Mouse (Mus musculus) midbrain, embryonic 10.5 days (tissue): ENCODE data around the gene Spata16. TPM values are rescaled to one million over a fixed set of nuclear protein-coding genes. Genes with fewer than 3 reads are reported as not detected.

Experiments used
- DNase-seq: peaks from one replicate; pipeline ENCODE4 v3.0.0-alpha.2; 2017; ENCODE audit warnings: low spot score
- H3K27ac ChIP-seq: fragments of 300-500 bp; sonication (generic); replicated peaks from 2 replicates; pipeline ENCODE4 v1.5.1; 2016; ENCODE audit warnings: mild to moderate bottlenecking
- H3K27me3 ChIP-seq: fragments of 300-500 bp; sonication (generic); 2 replicates; pipeline ENCODE4 v1.6.1; 2016; ENCODE audit warnings: low read depth, mild to moderate bottlenecking; ENCODE audit not compliant: poor library complexity, severe bottlenecking
- H3K36me3 ChIP-seq: fragments of 300-500 bp; sonication (generic); 2 replicates; pipeline ENCODE4 v1.6.1; 2016; ENCODE audit warnings: mild to moderate bottlenecking, moderate library complexity
- H3K4me1 ChIP-seq: fragments of 300-500 bp; sonication (generic); 2 replicates; pipeline ENCODE4 v1.6.1; 2016
- H3K4me3 ChIP-seq: fragments of 300-500 bp; sonication (generic); 2 replicates; pipeline ENCODE4 v1.5.1; 2016; ENCODE audit warnings: mild to moderate bottlenecking, moderate library complexity
- H3K9me3 ChIP-seq: fragments of 300-500 bp; sonication (generic); replicated peaks from 2 replicates; pipeline ENCODE4 v1.6.1; 2016; ENCODE audit warnings: mild to moderate bottlenecking
- WGBS: fragments of 180-500 bp; shearing (Covaris S2); methylation state at CpG from one replicate; pipeline ENCODE4 v1.1.7; 2016; 5-methylcytosine and 5-hydroxymethylcytosine counted together
- polyA plus RNA-seq: library from polyadenylated mRNA; unstranded; fragments of >200 nt; fragmentation: Nextera tagmentation; extraction: Ambion mirVana; gene quantifications from 2 replicates; pipeline ENCODE4 v1.2.1, GENCODE M21; 2016

Gene Spata16
- polyA plus RNA-seq, 1 experiment from 2014 or later: not detected

DNA sequence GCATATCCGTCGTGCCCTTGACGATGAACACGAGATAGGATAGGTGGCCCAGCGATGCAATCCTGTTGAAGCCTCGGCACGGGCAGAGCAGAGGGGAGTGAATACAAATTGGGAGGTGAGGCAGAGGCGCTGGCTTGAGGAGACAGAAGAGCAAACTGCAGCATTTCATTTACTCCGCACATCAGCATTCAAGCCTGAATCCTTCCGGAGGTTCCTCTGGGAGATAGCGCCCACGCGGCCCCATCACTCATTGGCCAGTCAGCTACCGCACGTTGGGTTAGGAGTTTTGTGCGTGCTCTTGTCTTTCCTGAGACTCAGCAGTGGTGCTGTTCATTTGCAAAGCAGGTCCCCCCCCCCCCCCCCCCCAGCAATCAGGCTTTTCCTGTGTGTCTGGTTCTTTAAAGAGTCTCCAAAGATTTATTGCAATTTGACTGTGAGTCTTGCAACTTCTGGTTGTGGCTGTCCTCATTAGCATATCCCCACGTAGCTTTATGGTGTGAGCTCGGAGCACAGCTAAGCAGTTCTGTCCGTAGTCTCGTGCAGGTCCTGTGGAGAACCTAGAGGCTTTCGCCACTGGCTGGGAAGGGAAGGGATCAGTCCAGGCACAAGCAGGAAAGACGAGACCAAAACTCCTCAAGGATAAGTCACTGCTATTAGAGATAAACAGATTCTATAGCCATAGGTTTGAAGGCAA is 299.6 kb downstream of the Spata16 start:
- DNase-seq: no peak
- H3K36me3 ChIP-seq: no peaks in the 10 kb centered on the region
- no peaks in the 10 kb centered on the region for H3K9me3 ChIP-seq
- H3K27me3 ChIP-seq: no peaks in the 10 kb centered on the region
- no peak overlapping the region for H3K27ac ChIP-seq
- H3K4me3 ChIP-seq: no peak overlapping the region
- WGBS: 85% methylated on average over 22 of the region's 22 CpGs
- no peaks in the 10 kb centered on the region for H3K4me1 ChIP-seq

DNA sequence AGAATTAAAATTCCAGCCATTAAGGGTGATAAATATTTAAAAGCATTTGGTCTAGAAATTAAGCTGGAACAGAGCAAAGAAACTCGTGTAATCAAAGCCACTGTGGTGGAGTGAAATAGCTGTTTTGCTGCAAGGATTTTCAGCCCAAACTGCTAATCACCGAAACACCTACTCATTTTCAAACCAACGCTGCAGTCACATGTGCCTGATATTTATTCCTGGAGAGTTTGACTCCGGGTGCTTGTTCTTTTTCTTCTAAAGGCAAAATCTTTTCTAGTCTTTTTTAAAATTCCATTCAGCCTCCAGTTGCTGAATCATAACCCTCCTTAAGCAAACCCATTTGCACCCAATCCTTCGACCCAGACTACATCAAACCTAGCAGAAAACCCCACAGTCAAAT is 329.4 kb downstream of the Spata16 start:
- H3K27me3 ChIP-seq: no peaks in the 10 kb centered on the region
- 92% methylated on average over 5 of the region's 5 CpGs for WGBS

DNA sequence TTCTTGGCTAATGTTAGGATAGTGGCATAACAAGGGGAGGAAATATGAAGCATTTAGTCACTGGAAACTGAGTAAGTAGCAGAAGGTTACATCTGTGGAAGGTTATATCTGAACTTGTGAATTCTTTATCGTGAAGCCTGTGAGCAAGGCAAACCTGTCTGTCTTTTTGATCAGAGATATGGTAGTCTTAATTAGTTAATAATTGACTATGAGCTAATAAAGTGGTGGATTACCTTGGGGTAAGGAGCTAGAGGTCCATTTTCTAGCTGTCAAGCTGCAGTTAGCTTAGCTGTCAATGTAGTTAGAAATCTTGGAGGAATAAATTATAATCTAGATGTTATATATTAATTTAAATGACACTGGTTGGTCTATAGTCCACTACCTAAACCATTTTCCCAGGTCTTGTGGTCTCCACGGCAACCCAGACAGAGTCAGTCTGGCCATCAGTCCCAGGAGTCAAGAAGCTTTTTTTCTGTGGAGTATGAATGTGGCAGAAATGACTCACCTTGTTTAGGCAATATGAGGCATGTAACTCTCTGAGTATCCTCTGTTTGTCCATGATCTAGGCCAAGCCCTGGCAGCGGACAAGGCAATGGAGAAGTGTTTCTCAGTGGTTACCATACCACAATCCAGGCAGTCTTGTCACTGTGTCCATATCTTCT is 331.6 kb downstream of the Spata16 start:
- no peak overlapping the region for H3K4me3 ChIP-seq
- no peaks in the 10 kb centered on the region for H3K27me3 ChIP-seq
- H3K4me1 ChIP-seq: peaks cover 12% of the 10 kb centered on the region; the same call in 1 of the 2 replicates
- H3K27ac ChIP-seq: no peak overlapping the region
- no peaks in the 10 kb centered on the region for H3K9me3 ChIP-seq
- WGBS: 85% methylated on average over 3 of the region's 3 CpGs
- no peak for DNase-seq
- no peaks in the 10 kb centered on the region for H3K36me3 ChIP-seq

More for the DNA sequence above, 329.4 kb downstream of the Spata16 start:
- Histone ChIP-seq H3K4me3 (no peak overlapping the region), H3K27ac (no peak overlapping the region), H3K9me3 (no peaks in the 10 kb centered on the region), H3K4me1 (peaks cover 4% of the 10 kb centered on the region; the same call in 1 of the 2 replicates), H3K36me3 (no peaks in the 10 kb centered on the region)
- DNase-seq: no peak

DNA sequence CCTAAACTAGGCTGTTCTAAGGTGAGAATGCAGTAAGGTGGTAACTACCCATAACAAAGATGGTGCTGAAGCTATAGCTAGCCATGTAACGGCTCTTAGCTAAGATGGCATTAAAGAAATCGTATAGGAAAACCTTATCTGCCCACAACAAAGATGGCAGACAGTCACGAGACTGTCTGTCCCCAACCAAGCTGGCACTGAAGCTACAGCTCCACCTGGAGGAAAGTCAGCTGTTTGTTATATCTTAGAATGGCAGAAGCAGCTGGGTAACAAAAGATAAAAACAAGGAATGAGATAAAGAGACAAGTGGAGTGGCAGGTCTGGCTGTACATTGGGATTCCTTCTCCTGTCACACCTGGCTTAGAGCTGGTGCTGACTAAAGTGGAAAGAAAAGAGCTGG is 333.1 kb downstream of the Spata16 start:
- Histone ChIP-seq H3K4me3 (no peak overlapping the region), H3K4me1 (peaks cover 12% of the 10 kb centered on the region; the same call in 1 of the 2 replicates), H3K27me3 (no peaks in the 10 kb centered on the region), H3K27ac (no peak overlapping the region), H3K9me3 (no peaks in the 10 kb centered on the region), H3K36me3 (no peaks in the 10 kb centered on the region)
- DNase-seq: no peak
- WGBS: 90% methylated on average over 3 of the region's 3 CpGs

DNA sequence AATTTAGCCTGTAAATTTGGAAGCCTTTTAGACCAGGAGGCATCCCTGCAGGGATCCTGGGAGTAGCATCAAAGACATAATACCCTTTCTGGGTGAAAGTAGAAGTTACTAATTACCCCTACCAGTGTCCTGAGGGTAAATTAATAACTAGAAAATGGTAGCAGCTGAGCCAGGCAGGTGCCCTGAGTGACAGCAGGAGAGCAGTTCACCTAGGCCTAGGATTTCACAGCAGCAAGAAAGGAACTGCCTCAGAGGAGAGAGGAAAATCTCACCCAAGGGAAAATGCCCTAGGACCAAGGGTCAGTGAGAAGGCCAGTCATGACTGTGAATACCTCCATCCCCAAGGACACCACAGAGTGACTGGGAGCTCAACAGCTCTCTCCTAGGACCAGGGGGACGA is 333.9 kb downstream of the Spata16 start:
- Histone ChIP-seq H3K27ac (no peak overlapping the region), H3K4me1 (peaks cover 12% of the 10 kb centered on the region; the same call in 1 of the 2 replicates), H3K9me3 (no peaks in the 10 kb centered on the region), H3K36me3 (no peaks in the 10 kb centered on the region), H3K4me3 (no peak overlapping the region), H3K27me3 (no peaks in the 10 kb centered on the region)
- no peak for DNase-seq
- 52% methylated on average over 1 of the region's 1 CpGs for WGBS

DNA sequence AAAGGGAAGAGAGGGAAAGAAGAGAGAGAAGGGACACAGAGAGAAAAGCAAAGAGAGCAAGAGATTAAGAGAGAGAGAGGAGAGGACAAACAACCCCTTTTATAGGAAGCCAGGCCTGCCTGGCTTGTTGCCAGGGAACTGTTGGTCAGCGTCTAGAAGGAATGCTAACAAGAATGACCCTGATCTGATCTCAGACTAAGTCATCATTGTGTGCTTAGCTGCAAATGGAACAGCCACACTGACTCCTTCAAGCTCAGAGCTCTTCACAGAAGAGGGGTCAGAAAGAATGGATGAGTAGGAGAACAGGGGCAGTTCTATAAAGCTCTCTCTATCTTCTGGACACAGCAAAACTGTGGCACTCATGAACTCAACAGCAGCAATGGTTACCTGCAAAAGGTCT is 334.7 kb downstream of the Spata16 start:
- Histone ChIP-seq H3K27me3 (no peaks in the 10 kb centered on the region), H3K27ac (no peak overlapping the region), H3K4me3 (no peak overlapping the region), H3K9me3 (no peaks in the 10 kb centered on the region), H3K4me1 (peaks cover 12% of the 10 kb centered on the region; the same call in 1 of the 2 replicates), H3K36me3 (no peaks in the 10 kb centered on the region)
- DNase-seq: peak; percentile 33
- 19% methylated on average over 1 of the region's 1 CpGs for WGBS

DNA sequence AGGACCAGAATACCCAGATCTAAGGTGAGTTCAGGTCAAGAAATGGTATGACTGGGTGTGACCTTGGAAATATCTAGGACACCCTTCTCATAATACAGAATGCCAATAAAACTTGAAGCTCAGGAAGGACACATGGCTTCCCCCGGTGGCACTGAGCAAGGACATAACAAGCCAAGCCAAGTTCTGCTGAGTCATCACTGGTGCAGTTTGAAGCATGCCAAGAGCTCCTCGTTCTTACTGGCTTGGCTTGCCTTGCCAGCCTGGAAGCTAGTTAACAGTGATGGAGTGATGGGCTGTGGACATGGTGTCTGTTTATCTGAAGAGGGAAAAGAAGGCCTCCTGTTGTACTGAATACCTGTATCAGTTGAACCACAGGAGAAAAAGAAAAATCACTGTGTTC is 342.2 kb downstream of the Spata16 start:
- Histone ChIP-seq H3K4me3 (no peak overlapping the region), H3K27me3 (no peaks in the 10 kb centered on the region), H3K27ac (no peak overlapping the region), H3K4me1 (no peaks in the 10 kb centered on the region), H3K36me3 (no peaks in the 10 kb centered on the region), H3K9me3 (no peaks in the 10 kb centered on the region)
- WGBS: 89% methylated on average over 2 of the region's 2 CpGs
- DNase-seq: no peak

DNA sequence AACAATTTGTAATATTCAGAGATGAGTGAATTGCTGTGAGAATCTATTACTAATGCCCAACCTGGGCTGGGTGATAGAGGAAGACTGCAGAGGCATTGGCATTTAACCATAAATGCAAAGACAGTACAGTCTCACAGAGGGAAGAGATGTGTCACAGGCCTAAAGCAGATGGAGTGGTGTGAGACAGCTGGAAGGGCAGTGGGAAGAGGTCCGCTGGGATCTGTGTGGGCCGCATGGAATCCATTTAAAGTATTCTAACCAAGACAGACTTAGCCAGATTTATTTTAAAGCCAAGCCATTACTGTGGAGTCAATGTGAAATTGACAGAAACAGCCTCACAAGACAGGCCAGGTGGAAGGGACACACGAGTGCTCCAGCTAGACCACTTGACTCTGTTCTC is 343.0 kb downstream of the Spata16 start:
- DNase-seq: no peak
- Histone ChIP-seq H3K27me3 (no peaks in the 10 kb centered on the region), H3K4me3 (no peak overlapping the region), H3K27ac (no peak overlapping the region), H3K4me1 (no peaks in the 10 kb centered on the region), H3K9me3 (no peaks in the 10 kb centered on the region), H3K36me3 (no peaks in the 10 kb centered on the region)
- 91% methylated on average over 3 of the region's 3 CpGs for WGBS

DNA sequence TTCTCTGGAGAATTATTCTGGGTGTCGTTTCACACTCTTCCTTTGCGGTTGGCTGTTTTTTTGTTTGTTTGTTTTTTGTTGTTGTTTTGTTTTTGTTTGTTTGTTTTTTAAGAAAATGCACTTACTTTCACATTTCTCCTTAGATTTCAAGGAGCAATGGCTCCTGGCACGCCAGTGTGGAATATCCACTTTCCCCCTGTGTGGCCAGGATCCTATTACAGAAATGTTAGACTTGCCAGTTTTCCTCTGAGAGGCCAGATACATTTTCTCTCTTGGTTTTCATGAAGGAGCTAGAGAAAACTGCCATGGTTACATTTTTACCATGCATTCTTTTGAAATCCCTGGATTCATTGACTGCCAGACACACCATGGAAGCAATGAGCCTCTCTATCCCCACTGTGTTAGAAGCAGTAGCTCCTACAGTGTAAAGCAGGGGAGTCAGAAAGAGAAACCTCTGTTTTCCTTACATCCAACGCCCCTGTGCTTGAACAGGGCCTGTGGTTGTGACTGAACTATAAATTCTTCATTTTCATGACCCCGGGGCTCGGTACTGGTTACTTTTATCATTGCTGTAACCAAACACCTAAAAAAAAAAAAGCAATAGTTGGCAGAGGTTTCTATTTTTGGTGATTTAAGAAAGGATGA is 344.7 kb downstream of the Spata16 start:
- no peak overlapping the region for H3K4me3 ChIP-seq
- no peaks in the 10 kb centered on the region for H3K4me1 ChIP-seq
- WGBS: 89% methylated on average over 6 of the region's 6 CpGs
- H3K27ac ChIP-seq: no peak overlapping the region
- no peak for DNase-seq
- no peaks in the 10 kb centered on the region for H3K9me3 ChIP-seq
- no peaks in the 10 kb centered on the region for H3K36me3 ChIP-seq
- H3K27me3 ChIP-seq: no peaks in the 10 kb centered on the region

DNA sequence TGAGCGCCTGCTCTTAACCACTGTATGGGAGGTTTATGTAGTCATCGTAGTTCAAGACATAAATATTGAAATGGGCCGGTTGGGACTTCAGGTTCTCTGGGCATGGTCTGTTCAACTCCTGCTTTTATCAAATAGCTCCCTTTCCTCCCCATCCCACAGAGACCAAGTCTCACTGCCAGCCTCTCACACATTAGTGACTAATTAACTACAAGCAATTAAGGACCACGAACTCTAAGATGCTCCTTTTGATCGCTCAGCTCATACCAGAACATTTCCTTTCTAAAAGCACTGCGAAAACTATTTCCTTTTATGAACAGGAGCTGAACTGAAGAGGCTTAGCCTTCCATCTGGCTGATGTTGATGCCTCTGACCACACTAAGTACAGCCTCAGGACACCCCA is 346.3 kb downstream of the Spata16 start:
- H3K27me3 ChIP-seq: no peaks in the 10 kb centered on the region
- H3K4me3 ChIP-seq: no peak overlapping the region
- 91% methylated on average over 6 of the region's 6 CpGs for WGBS
- H3K9me3 ChIP-seq: no peaks in the 10 kb centered on the region
- no peak for DNase-seq
- no peaks in the 10 kb centered on the region for H3K36me3 ChIP-seq
- H3K27ac ChIP-seq: no peak overlapping the region
- H3K4me1 ChIP-seq: no peaks in the 10 kb centered on the region

DNA sequence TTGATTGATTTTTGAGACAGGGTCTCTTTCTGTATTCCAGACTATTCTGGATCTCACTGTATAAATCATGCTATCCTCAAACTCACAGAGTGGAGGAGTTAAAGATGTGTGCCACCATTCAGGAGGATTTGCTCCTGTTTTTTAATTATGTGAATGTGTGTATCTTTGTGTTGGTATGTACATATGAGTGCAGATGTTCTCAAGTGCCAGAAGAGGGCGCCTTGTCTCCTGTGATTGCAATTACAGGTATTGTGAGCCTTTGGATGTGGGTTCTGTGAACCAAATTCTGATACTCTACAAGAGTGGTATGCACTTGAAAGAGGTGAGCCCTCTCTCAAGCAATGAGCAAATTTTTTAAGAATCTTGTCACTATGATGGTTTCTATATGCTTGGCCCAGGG is 369.4 kb downstream of the Spata16 start:
- WGBS: 46% methylated on average over 1 of the region's 1 CpGs
- Histone ChIP-seq H3K4me3 (no peak overlapping the region), H3K27ac (no peak overlapping the region), H3K9me3 (peaks cover 6% of the 10 kb centered on the region; the same call in 1 of the 2 replicates), H3K4me1 (no peaks in the 10 kb centered on the region), H3K36me3 (no peaks in the 10 kb centered on the region), H3K27me3 (no peaks in the 10 kb centered on the region)
- no peak for DNase-seq

DNA sequence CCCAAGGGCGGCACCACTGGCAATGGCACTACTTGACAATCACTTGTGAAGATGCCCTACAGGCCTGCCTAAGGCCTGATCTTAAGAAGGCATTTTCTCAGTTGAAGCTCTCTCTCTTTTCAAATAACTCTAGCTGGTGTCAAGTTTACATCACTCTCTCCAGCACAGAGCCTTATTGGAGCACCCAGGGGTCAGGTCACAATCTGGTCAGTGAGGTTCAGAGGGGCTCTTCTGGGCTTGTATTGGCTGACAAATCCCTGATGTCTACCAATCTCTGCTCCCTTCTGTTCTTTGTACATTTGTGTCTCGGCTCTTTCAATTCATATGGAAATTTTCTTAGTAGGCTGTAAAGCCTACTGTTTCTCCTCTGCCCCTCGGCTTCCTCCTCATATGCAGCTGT is 390.5 kb downstream of the Spata16 start:
- 54% methylated on average over 3 of the region's 3 CpGs for WGBS
- no peaks in the 10 kb centered on the region for H3K36me3 ChIP-seq
- H3K9me3 ChIP-seq: no peaks in the 10 kb centered on the region
- H3K27ac ChIP-seq: peak overlapping the region; percentile 55
- no peak overlapping the region for H3K4me3 ChIP-seq
- no peaks in the 10 kb centered on the region for H3K27me3 ChIP-seq
- peaks cover 9% of the 10 kb centered on the region for H3K4me1 ChIP-seq
- no peak for DNase-seq

DNA sequence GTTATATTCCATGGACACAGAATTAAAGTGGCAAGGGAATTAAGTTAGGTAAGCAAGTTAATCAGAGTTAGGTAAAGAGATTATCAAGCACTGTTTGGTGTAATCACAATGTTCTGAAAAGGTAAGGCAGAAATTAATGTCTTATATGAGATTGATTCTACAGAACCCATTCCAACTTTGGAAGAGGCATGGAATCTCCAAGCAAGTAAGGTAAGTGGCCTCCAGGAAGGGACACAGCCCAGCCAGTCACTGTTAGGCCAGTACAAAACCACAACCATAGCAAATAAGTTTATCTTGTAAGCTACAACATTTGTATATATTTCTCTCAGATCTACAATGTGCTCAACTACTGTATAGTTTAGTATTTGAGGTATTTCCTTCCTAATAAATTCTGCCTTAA is 391.1 kb downstream of the Spata16 start:
- Histone ChIP-seq H3K36me3 (no peaks in the 10 kb centered on the region), H3K27me3 (no peaks in the 10 kb centered on the region), H3K9me3 (no peaks in the 10 kb centered on the region), H3K4me3 (no peak overlapping the region), H3K27ac (no peak overlapping the region), H3K4me1 (peaks cover 9% of the 10 kb centered on the region)
- DNase-seq: no peak
